Mouse (Mus musculus) midbrain, postnatal 0 days (tissue): ENCODE data around the gene Spata17. TPM values are rescaled to one million over a fixed set of nuclear protein-coding genes. Genes with fewer than 3 reads are reported as not detected.

Experiments
- ATAC-seq: fragments of 200-750 bp; cut with Nextera tagmentation; 2 replicates; pipeline ENCODE4 v1.8.0; 2017; ENCODE audit warnings: moderate number of reproducible peaks, mild to moderate bottlenecking, moderate TSS enrichment, moderate library complexity; ENCODE audit not compliant: low FRiP score
- DNase-seq: peaks from one replicate; pipeline ENCODE4 v3.0.0-alpha.2; 2015; ENCODE audit warnings: low spot score
- H3K27ac ChIP-seq: fragments of 300-500 bp; sonication (generic); 2 replicates; pipeline ENCODE4 v1.5.1; 2014; ENCODE audit warnings: low read depth, mild to moderate bottlenecking, low read length, mixed read lengths
- H3K27me3 ChIP-seq: fragments of 300-500 bp; sonication (generic); 2 replicates; pipeline ENCODE4 v1.6.1; 2014; ENCODE audit warnings: low read length, control low read depth, mixed read lengths; ENCODE audit not compliant: insufficient read depth
- H3K36me3 ChIP-seq: fragments of 300-500 bp; sonication (generic); 2 replicates; pipeline ENCODE4 v1.6.1; 2014; ENCODE audit warnings: low read length, control low read depth, mixed read lengths; ENCODE audit not compliant: insufficient read depth
- H3K4me1 ChIP-seq: fragments of 300-500 bp; sonication (generic); 2 replicates; pipeline ENCODE4 v1.6.1; 2014; ENCODE audit warnings: mild to moderate bottlenecking, control low read depth, antibody characterized with exemption, low read length, mixed read lengths; ENCODE audit not compliant: insufficient read depth
- H3K4me2 ChIP-seq: fragments of 300-500 bp; sonication (generic); 2 replicates; pipeline ENCODE4 v1.6.1; 2014; ENCODE audit warnings: low read depth, mild to moderate bottlenecking, low read length, mixed read lengths; ENCODE audit not compliant: poor library complexity, severe bottlenecking
- H3K4me3 ChIP-seq: fragments of 300-500 bp; sonication (generic); 2 replicates; pipeline ENCODE4 v1.5.1; 2014; ENCODE audit warnings: low read depth, mild to moderate bottlenecking, low read length, moderate library complexity
- H3K9ac ChIP-seq: fragments of 300-500 bp; sonication (generic); replicated peaks from 2 replicates; pipeline ENCODE4 v1.6.1; 2014; ENCODE audit warnings: mild to moderate bottlenecking, low read length, moderate library complexity, mixed read lengths; ENCODE audit not compliant: poor library complexity, severe bottlenecking
- H3K9me3 ChIP-seq: fragments of 300-500 bp; sonication (generic); 2 replicates; pipeline ENCODE4 v1.6.1; 2016; ENCODE audit warnings: low read length, control low read depth
- CTCF ChIP-seq: IDR thresholded peaks from 2 replicates; pipeline ENCODE4 v1.5.1; 2016; ENCODE audit warnings: antibody characterized with exemption, mild to moderate bottlenecking
- WGBS: fragments of 180-500 bp; shearing (Covaris S2); extraction: QIAGEN DNeasy Blood & Tissue Kit; methylation state at CpG from one replicate; pipeline ENCODE4 v1.1.7; 2014; 5-methylcytosine and 5-hydroxymethylcytosine counted together
- polyA plus RNA-seq: library from polyadenylated mRNA; unstranded; fragments of >200 nt; fragmentation: Nextera tagmentation; extraction: Ambion mirVana; gene quantifications from 2 replicates; pipeline ENCODE4 v1.2.1, GENCODE M21; 2015
- total RNA-seq: library from RNA; depleted of rRNA; stranded (reverse); fragments of >200 nt; gene quantifications from 2 replicates; pipeline ENCODE4 v1.2.3, GENCODE M21; 2014

Spata17 gene
- total and polyA plus RNA-seq, 2 experiments from 2014 or later = 1.2 to 1.3 TPM

GRCm38 (mm10) chr1:187039801-187040200 is 175.5 kb downstream of the Spata17 start:
- DNase-seq = no peak
- TF ChIP-seq CTCF = no peak
- Histone ChIP-seq H3K36me3 (no peaks in the 10 kb centered on the region), H3K9me3 (no peaks in the 10 kb centered on the region), H3K4me3 (no peak overlapping the region), H3K9ac (no peak overlapping the region), H3K4me2 (no peak overlapping the region), H3K4me1 (no peaks in the 10 kb centered on the region), H3K27ac (no peak overlapping the region), H3K27me3 (no peaks in the 10 kb centered on the region)
- no peak for ATAC-seq
- WGBS = 85% methylated on average over 4 of the region's 4 CpGs

GRCm38 (mm10) chr1:187035785-187036184 is 179.5 kb downstream of the Spata17 start:
- TF ChIP-seq CTCF = no peak
- ATAC-seq = no peak

GRCm38 (mm10) chr1:187031796-187032195 is 183.5 kb downstream of the Spata17 start:
- peak; percentile 72 for TF ChIP-seq CTCF
- H3K4me1 ChIP-seq = no peaks in the 10 kb centered on the region
- no peaks in the 10 kb centered on the region for H3K27me3 ChIP-seq
- no peaks in the 10 kb centered on the region for H3K36me3 ChIP-seq
- H3K4me2 ChIP-seq = no peak overlapping the region
- no peaks in the 10 kb centered on the region for H3K9me3 ChIP-seq
- ATAC-seq (no peak), DNase-seq (peak; percentile 66)
- no peak overlapping the region for H3K4me3 ChIP-seq
- no peak overlapping the region for H3K27ac ChIP-seq
- H3K9ac ChIP-seq = no peak overlapping the region
- WGBS = 45% methylated on average over 6 of the region's 6 CpGs

More at GRCm38 (mm10) chr1:187035785-187036184, 179.5 kb downstream of the Spata17 start:
- 96% methylated on average over 4 of the region's 4 CpGs for WGBS
- Histone ChIP-seq H3K4me1 (no peaks in the 10 kb centered on the region), H3K4me3 (no peak overlapping the region), H3K36me3 (no peaks in the 10 kb centered on the region), H3K9ac (no peak overlapping the region), H3K4me2 (no peak overlapping the region), H3K9me3 (no peaks in the 10 kb centered on the region), H3K27me3 (no peaks in the 10 kb centered on the region), H3K27ac (no peak overlapping the region)
- DNase-seq = no peak

GRCm38 (mm10) chr1:187028841-187029240 is 186.4 kb downstream of the Spata17 start:
- DNase-seq (no peak), ATAC-seq (no peak)
- WGBS = 92% methylated on average over 6 of the region's 6 CpGs
- no peak for TF ChIP-seq CTCF
- no peak overlapping the region for H3K4me3 ChIP-seq
- H3K36me3 ChIP-seq = no peaks in the 10 kb centered on the region
- H3K9ac ChIP-seq = no peak overlapping the region
- H3K9me3 ChIP-seq = no peaks in the 10 kb centered on the region
- no peaks in the 10 kb centered on the region for H3K4me1 ChIP-seq
- no peak overlapping the region for H3K4me2 ChIP-seq
- no peaks in the 10 kb centered on the region for H3K27me3 ChIP-seq
- H3K27ac ChIP-seq = no peak overlapping the region

- Histone ChIP-seq H3K4me3 (no peak overlapping the region), H3K9me3 (no peaks in the 10 kb centered on the region), H3K36me3 (no peaks in the 10 kb centered on the region), H3K4me2 (no peak overlapping the region), H3K4me1 (no peaks in the 10 kb centered on the region), H3K9ac (no peak overlapping the region), H3K27me3 (no peaks in the 10 kb centered on the region), H3K27ac (no peak overlapping the region)
- DNase-seq = no peak
- ATAC-seq = no peak
- 87% methylated on average over 7 of the region's 7 CpGs for WGBS
- no peak for TF ChIP-seq CTCF
Observed at GRCm38 (mm10) chr1:187020011-187020410, 195.3 kb downstream of the Spata17 start.

- H3K4me3 ChIP-seq = no peak overlapping the region
- H3K36me3 ChIP-seq = no peaks in the 10 kb centered on the region
- no peaks in the 10 kb centered on the region for H3K27me3 ChIP-seq
- no peaks in the 10 kb centered on the region for H3K4me1 ChIP-seq
- H3K4me2 ChIP-seq = no peak overlapping the region
- no peaks in the 10 kb centered on the region for H3K9me3 ChIP-seq
- 58% methylated on average over 4 of the region's 4 CpGs for WGBS
- no peak for ATAC-seq
- no peak for TF ChIP-seq CTCF
- DNase-seq = no peak
- no peak overlapping the region for H3K9ac ChIP-seq
- H3K27ac ChIP-seq = no peak overlapping the region
Observed at GRCm38 (mm10) chr1:187016116-187016515, 199.1 kb downstream of the Spata17 start.
